In genomic region chr5:33688278-33689220, GRCm38 (mm10) we compare ENCODE assay signal across 11 mouse cellular contexts. TPM values are rescaled to one million over a fixed set of nuclear protein-coding genes. Genes with fewer than 3 reads are reported as not detected.
DNase-seq lines count a peak whose midpoint lies in the region; ATAC-seq and TF ChIP-seq lines count a peak whose summit lies in the region.
"Had no signal": no experiment of that assay in that cellular context is flagged by ENCODE, and none has a peak within 500 bp of the region (broad histone marks: within the 10 kb centered on the region; RNA-seq: fewer than 3 reads in every experiment).

No protein-coding gene starts in this region.

- intact Hi-C loops in left cerebral cortex, adult 2 months (cut with DNase I) = loop anchor here (5.0 kb wide), 1 partner anchor 34 kb away; the partner anchor contains the start of gene Fgfr3

- no peak for TF ChIP-seq CTCF in left cerebral cortex, adult 2 months (IDR thresholded peaks at IDR 0.05)

- no peaks in the 10 kb centered on the region for H3K27me3 ChIP-seq in forebrain, embryonic 14.5 days (replicated peaks; ENCODE audit: control insufficient read depth, insufficient read depth, low read length)
- H3K27me3 ChIP-seq in limb, embryonic 12.5 days = no peaks in the 10 kb centered on the region; the same call in 1 of the 2 replicates
- no peaks in the 10 kb centered on the region for H3K27me3 ChIP-seq in neural tube, embryonic 14.5 days (ENCODE audit: control insufficient read depth, insufficient read depth, low read length)
- H3K27me3 ChIP-seq: stomach, embryonic 15.5 days had no signal

- WGBS in forebrain, embryonic 14.5 days = 29% methylated on average over 14 of the region's 14 CpGs
- 72% methylated on average over 14 of the region's 14 CpGs for WGBS in limb, embryonic 12.5 days
- WGBS in neural tube, embryonic 14.5 days = 43% methylated on average over 14 of the region's 14 CpGs

- no peaks in the 10 kb centered on the region for H3K9me3 ChIP-seq in forebrain, embryonic 14.5 days (replicated peaks; ENCODE audit: control insufficient read depth, low read length)
- H3K9me3 ChIP-seq in limb, embryonic 12.5 days = no peaks in the 10 kb centered on the region
- no peaks in the 10 kb centered on the region for H3K9me3 ChIP-seq in neural tube, embryonic 14.5 days (ENCODE audit: control insufficient read depth, low read length)
- H3K9me3 ChIP-seq: stomach, embryonic 15.5 days had no signal

- ATAC-seq in forebrain, embryonic 14.5 days = no peak
- no peak for ATAC-seq in limb, embryonic 12.5 days (ENCODE audit: insufficient number of reproducible peaks, insufficient read depth, low FRiP score, low TSS enrichment, low read depth)
- ATAC-seq in neural tube, embryonic 14.5 days (ENCODE audit: low read depth) = no peak
- ATAC-seq: inflammation-experienced regulatory T-cells, adult 6 months had no signal

- peak overlapping the region; percentile 9; the same call in 1 of the 2 replicates for H3K27ac ChIP-seq in left cerebral cortex, adult 2 months
- H3K27ac ChIP-seq in forebrain, embryonic 14.5 days (ENCODE audit: low read depth, low read length) = peak overlapping the region; percentile 86
- H3K27ac ChIP-seq in limb, embryonic 12.5 days = 0 out of 2 replicates have a peak overlapping the region, but pooled peaks have one; percentile 53
- H3K27ac ChIP-seq in neural tube, embryonic 14.5 days (ENCODE audit: low read depth, low read length) = peak overlapping the region; percentile 74
- H3K27ac ChIP-seq: stomach, embryonic 15.5 days had no signal

- no peak for DNase-seq in left cerebral cortex, adult 2 months (ENCODE audit: extremely low spot score in 1 of 2, low spot score in 2 of 2)
- DNase-seq in left cerebral cortex, adult 8-10 months (ENCODE audit: low spot score in 2 of 2) = no peak
- DNase-seq in forebrain, embryonic 14.5 days (ENCODE audit: low spot score) = no peak
- no peak for DNase-seq in cerebellum, adult 18-20 months
- no peak for DNase-seq in spleen, postnatal 36 days (ENCODE audit: low spot score in 2 of 2)
- no peak for DNase-seq in B cell, adult 2 months
- DNase-seq: adrenal gland, postnatal 36 days had no signal

- peak overlapping the region; percentile 51; the same call in 1 of the 2 replicates for H3K9ac ChIP-seq in forebrain, embryonic 14.5 days (ENCODE audit: low read length)
- 0 out of 2 replicates have a peak overlapping the region, but pooled peaks have one; percentile 50 for H3K9ac ChIP-seq in limb, embryonic 12.5 days (replicated peaks)
- H3K9ac ChIP-seq in neural tube, embryonic 14.5 days (replicated peaks; ENCODE audit: low read depth, low read length) = no peak overlapping the region
- H3K9ac ChIP-seq: stomach, embryonic 15.5 days had no signal

- H3K4me1 ChIP-seq in forebrain, embryonic 14.5 days (ENCODE audit: control insufficient read depth, insufficient read depth, low read length) = peaks cover 43% of the 10 kb centered on the region
- peaks cover 44% of the 10 kb centered on the region for H3K4me1 ChIP-seq in limb, embryonic 12.5 days (replicated peaks)
- H3K4me1 ChIP-seq in neural tube, embryonic 14.5 days (ENCODE audit: control insufficient read depth, insufficient read depth, low read length) = peaks cover 22% of the 10 kb centered on the region

- H3K4me3 ChIP-seq in left cerebral cortex, adult 2 months = no peak overlapping the region
- H3K4me3 ChIP-seq in forebrain, embryonic 14.5 days (ENCODE audit: low read depth, low read length) = no peak overlapping the region
- no peak overlapping the region for H3K4me3 ChIP-seq in limb, embryonic 12.5 days (replicated peaks)
- no peak overlapping the region for H3K4me3 ChIP-seq in neural tube, embryonic 14.5 days (ENCODE audit: low read depth, low read length)
- H3K4me3 ChIP-seq: stomach, embryonic 15.5 days had no signal

- peak overlapping the region; percentile 28 for H3K4me2 ChIP-seq in forebrain, embryonic 14.5 days (ENCODE audit: low read length)
- peak overlapping the region; percentile 13; the same call in 1 of the 2 replicates for H3K4me2 ChIP-seq in limb, embryonic 12.5 days
- no peak overlapping the region for H3K4me2 ChIP-seq in neural tube, embryonic 14.5 days (ENCODE audit: low read depth, low read length)
- H3K4me2 ChIP-seq: stomach, embryonic 15.5 days had no signal

- no peaks in the 10 kb centered on the region for H3K36me3 ChIP-seq in forebrain, embryonic 14.5 days (ENCODE audit: control insufficient read depth, insufficient read depth, low read length)
- H3K36me3 ChIP-seq in limb, embryonic 12.5 days = no peaks in the 10 kb centered on the region
- no peaks in the 10 kb centered on the region for H3K36me3 ChIP-seq in neural tube, embryonic 14.5 days (ENCODE audit: control insufficient read depth, insufficient read depth, low read length)
- H3K36me3 ChIP-seq: stomach, embryonic 15.5 days had no signal

RNA-seq across cellular contexts. Expression of gene Tmem129, which starts 30.3 kb away (rescaled TPM):
- total RNA-seq in left cerebral cortex, adult 2 months (2021) = 10 to 100 TPM; 24.8 to 26.7 TPM
- total RNA-seq in left cerebral cortex, adult 8-10 months (2022) = 10 to 100 TPM; 23.1 to 26.2 (median 24.0) TPM
- polyA plus RNA-seq in forebrain, embryonic 14.5 days (2014; fragmentation: Nextera tagmentation; extraction: Ambion mirVana) = 35.8 and 39.5 TPM in 2 replicates
- polyA plus RNA-seq in limb, embryonic 12.5 days (2016; fragmentation: Nextera tagmentation; extraction: Ambion mirVana) = 41.9 and 42.8 TPM in 2 replicates
- polyA plus RNA-seq in neural tube, embryonic 14.5 days (2014; fragmentation: Nextera tagmentation; extraction: Ambion mirVana) = 27.4 and 27.6 TPM in 2 replicates

RNA-seq across cellular contexts. Expression of gene Tacc3, which starts 30.6 kb away (rescaled TPM):
- 1 to 10 TPM; 5.3 to 7.2 TPM for total RNA-seq in left cerebral cortex, adult 2 months (2021)
- total RNA-seq in left cerebral cortex, adult 8-10 months (2022) = 1 to 10 TPM; 5.3 to 7.5 (median 6.9) TPM
- polyA plus RNA-seq in forebrain, embryonic 14.5 days (2014; fragmentation: Nextera tagmentation; extraction: Ambion mirVana) = 94.5 and 98.2 TPM in 2 replicates
- 258 and 275 TPM in 2 replicates for polyA plus RNA-seq in limb, embryonic 12.5 days (2016; fragmentation: Nextera tagmentation; extraction: Ambion mirVana)
- 18.7 and 26.3 TPM in 2 replicates for polyA plus RNA-seq in neural tube, embryonic 14.5 days (2014; fragmentation: Nextera tagmentation; extraction: Ambion mirVana)

RNA-seq across cellular contexts. Expression of gene Fgfr3, which starts 32.9 kb away (rescaled TPM):
- 100 to 1,000 TPM; 112 to 140 TPM for total RNA-seq in left cerebral cortex, adult 2 months (2021)
- 100 to 1,000 TPM; 103 to 113 (median 105) TPM for total RNA-seq in left cerebral cortex, adult 8-10 months (2022)
- 27.5 and 30.8 TPM in 2 replicates for polyA plus RNA-seq in forebrain, embryonic 14.5 days (2014; fragmentation: Nextera tagmentation; extraction: Ambion mirVana)
- 24.5 and 28.0 TPM in 2 replicates for polyA plus RNA-seq in limb, embryonic 12.5 days (2016; fragmentation: Nextera tagmentation; extraction: Ambion mirVana)
- polyA plus RNA-seq in neural tube, embryonic 14.5 days (2014; fragmentation: Nextera tagmentation; extraction: Ambion mirVana) = 39.5 and 42.7 TPM in 2 replicates
- polyA plus RNA-seq: inflammation-experienced regulatory T-cells, adult 6 months had no signal

RNA-seq across cellular contexts. Expression of gene Slbp, which starts 36.2 kb away (rescaled TPM):
- total RNA-seq in left cerebral cortex, adult 2 months (2021) = 10 to 100 TPM; 24.4 to 25.7 TPM
- total RNA-seq in left cerebral cortex, adult 8-10 months (2022) = 10 to 100 TPM; 25.0 to 28.6 (median 26.4) TPM
- 154 and 159 TPM in 2 replicates for polyA plus RNA-seq in forebrain, embryonic 14.5 days (2014; fragmentation: Nextera tagmentation; extraction: Ambion mirVana)
- polyA plus RNA-seq in limb, embryonic 12.5 days (2016; fragmentation: Nextera tagmentation; extraction: Ambion mirVana) = 307 and 311 TPM in 2 replicates
- 116 and 118 TPM in 2 replicates for polyA plus RNA-seq in neural tube, embryonic 14.5 days (2014; fragmentation: Nextera tagmentation; extraction: Ambion mirVana)

RNA-seq across cellular contexts. Expression of gene Gm9903, which starts 58.8 kb away (rescaled TPM):
- total RNA-seq in left cerebral cortex, adult 2 months (2021) = under 1 TPM; 0.70 to 0.77 TPM
- total RNA-seq in left cerebral cortex, adult 8-10 months (2022) = under 1 TPM; 0.55 to 0.89 (median 0.76) TPM
- polyA plus RNA-seq in forebrain, embryonic 14.5 days (2014; fragmentation: Nextera tagmentation; extraction: Ambion mirVana) = 0.45 and 0.48 TPM in 2 replicates
- polyA plus RNA-seq in limb, embryonic 12.5 days (2016; fragmentation: Nextera tagmentation; extraction: Ambion mirVana) = 0.46 and 0.74 TPM in 2 replicates
- polyA plus RNA-seq in neural tube, embryonic 14.5 days (2014; fragmentation: Nextera tagmentation; extraction: Ambion mirVana) = 0.60 and 0.89 TPM in 2 replicates

Comparison
In these comparisons a context has a peak if more than half of its experiments do, and no peak if none do; other contexts are left out.
1. H3K27ac ChIP-seq: peak in every context shown above with its lines; median percentile 86 in forebrain, embryonic 14.5 days; 74 in neural tube, embryonic 14.5 days; 53 in limb, embryonic 12.5 days; 9 in left cerebral cortex, adult 2 months.